Mouse (Mus musculus): ENCODE measurements around the gene Prim2.

DNA sequence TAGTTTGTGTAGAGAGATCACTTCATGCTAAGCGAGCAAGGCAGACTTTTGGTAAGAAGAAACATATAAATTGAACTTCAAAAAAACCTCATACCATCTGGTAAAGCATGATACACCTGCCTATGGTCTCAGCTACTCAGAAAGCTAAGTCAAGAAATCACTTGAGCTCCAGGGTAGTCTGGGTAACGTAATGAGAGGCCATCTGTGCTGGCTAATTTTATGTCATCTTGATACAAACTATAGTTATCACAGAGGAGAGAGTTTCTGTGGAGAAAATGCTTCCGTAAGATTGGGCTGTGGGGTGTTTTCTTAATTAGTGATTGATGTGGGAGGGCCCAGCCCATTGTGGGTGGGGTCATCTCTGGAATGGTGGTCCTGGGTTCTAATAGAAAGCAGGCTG, 24.3 kb upstream of the Prim2 start:
- TF ChIP-seq TAL1 (IDR thresholded peaks at IDR 0.05; ENCODE audit: low read length) (no peak), GATA1 (IDR thresholded peaks at IDR 0.05; ENCODE audit: low read length) (no peak)
